Mouse (Mus musculus) T-cell, adult 2 months (primary cell): Measurements from ENCODE around the gene Pakap.
"Not testable (repeated sequence)": the region's sequence is repeated elsewhere in the genome, so short reads cannot be mapped to it uniquely, and the experiment has no call there.

ENCODE experiments used
- DNase-seq: peaks from one replicate; pipeline ENCODE4 v3.0.0; 2022; ENCODE audit warnings: low spot score

Pakap gene

GRCm38 (mm10) chr4:57883520-57884421 is 315.8 kb downstream of the Pakap start:
- no peak for DNase-seq

- no peak for DNase-seq
Observed at GRCm38 (mm10) chr4:57884511-57884910, 316.5 kb downstream of the Pakap start.

GRCm38 (mm10) chr4:57885186-57885585 is 317.2 kb downstream of the Pakap start:
- no peak for DNase-seq

GRCm38 (mm10) chr4:57886066-57886887 is 318.3 kb downstream of the Pakap start:
- peak; percentile 27 for DNase-seq

- no peak for DNase-seq
Observed at GRCm38 (mm10) chr4:57886888-57887230, 318.9 kb downstream of the Pakap start.

- DNase-seq, result no peak
Observed at GRCm38 (mm10) chr4:57888246-57888645, 320.3 kb downstream of the Pakap start.

- not testable (repeated sequence) for DNase-seq
Observed at GRCm38 (mm10) chr4:57888978-57889377, 321.0 kb downstream of the Pakap start.

GRCm38 (mm10) chr4:57889773-57890172 is 321.8 kb downstream of the Pakap start:
- no peak for DNase-seq

GRCm38 (mm10) chr4:57892001-57892586 is 324.1 kb downstream of the Pakap start:
- DNase-seq, result no peak

GRCm38 (mm10) chr4:57895140-57895539 is 327.2 kb downstream of the Pakap start:
- no peak for DNase-seq

GRCm38 (mm10) chr4:57895902-57896301 is 327.9 kb downstream of the Pakap start:
- no peak for DNase-seq

GRCm38 (mm10) chr4:57896631-57897030 is 328.7 kb downstream of the Pakap start:
- DNase-seq, result peak; percentile 49

GRCm38 (mm10) chr4:57901210-57901609 is 333.2 kb downstream of the Pakap start:
- peak; percentile 38 for DNase-seq

- no peak for DNase-seq
Observed at GRCm38 (mm10) chr4:57902619-57903018, 334.6 kb downstream of the Pakap start.

GRCm38 (mm10) chr4:57904211-57904610 is 336.2 kb downstream of the Pakap start:
- DNase-seq, result peak; percentile 68

GRCm38 (mm10) chr4:57904638-57905037 is 336.7 kb downstream of the Pakap start:
- no peak for DNase-seq

- DNase-seq, result no peak
Observed at GRCm38 (mm10) chr4:57906708-57907107, 338.7 kb downstream of the Pakap start.

GRCm38 (mm10) chr4:57908860-57909259 is 340.9 kb downstream of the Pakap start:
- DNase-seq, result no peak

- no peak for DNase-seq
Observed at GRCm38 (mm10) chr4:57913021-57913420, 345.0 kb downstream of the Pakap start.

- no peak for DNase-seq
Observed at GRCm38 (mm10) chr4:57914193-57915190, 346.5 kb downstream of the Pakap start.

GRCm38 (mm10) chr4:57915216-57915965 is 347.4 kb downstream of the Pakap start:
- DNase-seq, result no peak
